Mouse (Mus musculus) cerebellum, postnatal 10 days (tissue): Measurements from ENCODE around the gene Cacna1e.
A peak's percentile ranks its signal among the peaks of the same experiment; 100 is the strongest.

Source experiments
- DNase-seq, 2 experiments: peaks; one replicate each; pipeline ENCODE4 v3.0.0; 2021; ENCODE audit warnings: mixed read lengths in 2 of 2

The Cacna1e gene

GRCm38 (mm10) chr1:154884275-154885206, at the start of gene Cacna1e:
Gene Cacna1e (minus strand): TSS chr1:154884501.
- DNase-seq, result peak; percentile 81 to 82

GRCm38 (mm10) chr1:154918406-154918805, 34.1 kb upstream of the Cacna1e start:
- peak in 1 of 2 experiments; percentile 20 for DNase-seq

- peak; percentile 25 to 40 for DNase-seq
Observed at GRCm38 (mm10) chr1:154917438-154917837, 33.1 kb upstream of the Cacna1e start.

GRCm38 (mm10) chr1:154909554-154909953, 25.3 kb upstream of the Cacna1e start:
- no peak for DNase-seq

- DNase-seq, result no peak
Observed at GRCm38 (mm10) chr1:154897390-154897789, 13.1 kb upstream of the Cacna1e start.

- DNase-seq, result no peak
Observed at GRCm38 (mm10) chr1:154890244-154890643, 5.9 kb upstream of the Cacna1e start.

GRCm38 (mm10) chr1:154888495-154888894, 4.2 kb upstream of the Cacna1e start:
- peak; percentile 70 to 76 for DNase-seq

GRCm38 (mm10) chr1:154888018-154888417, 3.7 kb upstream of the Cacna1e start:
- peak; percentile 91 to 94 for DNase-seq

GRCm38 (mm10) chr1:154887546-154887945, 3.2 kb upstream of the Cacna1e start:
- DNase-seq, result peak; percentile 53 to 56

GRCm38 (mm10) chr1:154886611-154887010, 2.3 kb upstream of the Cacna1e start:
- DNase-seq, result peak in 1 of 2 experiments; percentile 43

- no peak for DNase-seq
Observed at GRCm38 (mm10) chr1:154885207-154885548, 877 bp upstream of the Cacna1e start.

GRCm38 (mm10) chr1:154883596-154884191, 607 bp downstream of the Cacna1e start:
- DNase-seq, result peak; percentile 69 to 72

GRCm38 (mm10) chr1:154865981-154866380, 18.3 kb downstream of the Cacna1e start:
- DNase-seq, result no peak

- DNase-seq, result peak; percentile 85 to 86
Observed at GRCm38 (mm10) chr1:154861416-154861815, 22.9 kb downstream of the Cacna1e start.

GRCm38 (mm10) chr1:154854564-154854963, 29.7 kb downstream of the Cacna1e start:
- no peak for DNase-seq

- peak in 1 of 2 experiments; percentile 30 for DNase-seq
Observed at GRCm38 (mm10) chr1:154850515-154851287, 33.6 kb downstream of the Cacna1e start.

GRCm38 (mm10) chr1:154848683-154849579, 35.4 kb downstream of the Cacna1e start:
- DNase-seq, result no peak

- DNase-seq, result no peak
Observed at GRCm38 (mm10) chr1:154846900-154847299, 37.4 kb downstream of the Cacna1e start.

GRCm38 (mm10) chr1:154843427-154843826, 40.9 kb downstream of the Cacna1e start:
- DNase-seq, result peak in 1 of 2 experiments; percentile 34

- no peak for DNase-seq
Observed at GRCm38 (mm10) chr1:154842336-154842735, 42.0 kb downstream of the Cacna1e start.

- no peak for DNase-seq
Observed at GRCm38 (mm10) chr1:154841057-154841630, 43.2 kb downstream of the Cacna1e start.

GRCm38 (mm10) chr1:154839272-154839671, 45.0 kb downstream of the Cacna1e start:
- no peak for DNase-seq
